Mouse (Mus musculus) bone marrow macrophage, adult 2 months (primary cell): ENCODE measurements around the gene Glis1.

Source experiments
- CTCF ChIP-seq: IDR thresholded peaks from 2 replicates; pipeline ENCODE4 v1.5.1; 2012; ENCODE audit warnings: low read depth, mild to moderate bottlenecking, low read length, moderate library complexity
- POLR2A ChIP-seq: IDR thresholded peaks from 2 replicates; pipeline ENCODE4 v1.6.1; 2012; ENCODE audit warnings: mild to moderate bottlenecking, low read depth, low read length, borderline replicate concordance

GRCm38 (mm10) chr4:107593426-107593825 is 159.0 kb downstream of the Glis1 start:
- no peak for TF ChIP-seq POLR2A
- TF ChIP-seq CTCF, result no peak
